Mouse (Mus musculus): ENCODE results near the gene Trpc4.

The Trpc4 gene

DNA sequence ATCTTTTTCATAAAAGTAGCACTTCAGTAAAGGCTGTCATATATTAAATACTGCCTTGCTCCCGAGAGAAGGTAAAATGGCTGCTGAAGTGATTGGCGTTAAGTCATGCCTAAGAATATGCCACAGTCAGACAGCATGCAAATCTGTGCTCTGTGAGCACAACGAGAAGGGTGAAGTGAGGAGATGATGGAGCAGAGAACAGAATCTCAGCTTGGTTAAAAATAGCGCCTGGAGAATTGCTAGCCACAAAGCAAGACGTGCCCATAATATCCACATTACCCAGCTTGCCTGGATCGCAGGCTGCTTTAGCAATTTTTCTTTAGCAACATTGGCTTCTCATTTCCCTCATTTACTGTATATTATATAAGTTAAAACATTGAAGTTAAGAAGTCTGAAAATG, 113.3 kb downstream of the Trpc4 start:
- no peak for DNase-seq

DNA sequence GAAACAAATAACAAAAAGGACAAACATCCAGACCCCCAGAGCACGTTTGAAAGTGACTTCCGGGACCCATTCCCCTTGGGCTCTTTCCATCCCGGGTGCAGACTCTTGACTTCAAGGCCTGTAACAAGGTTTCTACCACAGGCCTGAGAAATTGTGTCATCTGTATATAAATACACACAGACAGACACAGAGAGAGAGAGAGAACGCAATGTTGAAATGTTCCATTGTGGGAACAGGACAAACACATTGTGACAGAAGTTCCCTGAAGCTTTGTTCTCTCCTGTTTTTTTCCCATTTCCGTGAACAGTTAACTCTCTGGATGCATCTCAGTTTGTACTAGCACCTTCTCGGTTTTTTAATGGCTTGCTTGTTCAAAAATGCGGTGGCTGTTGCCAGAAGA, 118.8 kb downstream of the Trpc4 start:
- no peak for DNase-seq

DNA sequence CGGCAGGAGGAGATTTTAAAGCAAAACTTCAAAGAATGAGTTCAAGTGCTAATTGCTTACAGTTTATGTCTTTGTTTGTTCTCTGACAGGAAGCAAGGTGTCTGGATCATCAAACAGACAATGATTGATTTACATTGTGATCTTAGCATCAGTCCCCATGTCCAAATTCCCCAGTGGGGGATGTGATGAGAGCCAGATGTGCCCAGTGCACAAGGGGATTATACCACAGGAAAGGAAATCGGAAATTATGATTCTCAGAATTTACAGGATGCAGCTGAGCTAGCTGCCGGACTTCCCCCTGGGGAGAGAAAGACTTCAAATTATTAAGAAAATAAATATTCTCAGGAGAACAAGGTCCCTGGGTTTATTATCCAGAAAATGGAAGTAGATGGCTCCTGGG, 133.9 kb downstream of the Trpc4 start:
- DNase-seq = no peak

DNA sequence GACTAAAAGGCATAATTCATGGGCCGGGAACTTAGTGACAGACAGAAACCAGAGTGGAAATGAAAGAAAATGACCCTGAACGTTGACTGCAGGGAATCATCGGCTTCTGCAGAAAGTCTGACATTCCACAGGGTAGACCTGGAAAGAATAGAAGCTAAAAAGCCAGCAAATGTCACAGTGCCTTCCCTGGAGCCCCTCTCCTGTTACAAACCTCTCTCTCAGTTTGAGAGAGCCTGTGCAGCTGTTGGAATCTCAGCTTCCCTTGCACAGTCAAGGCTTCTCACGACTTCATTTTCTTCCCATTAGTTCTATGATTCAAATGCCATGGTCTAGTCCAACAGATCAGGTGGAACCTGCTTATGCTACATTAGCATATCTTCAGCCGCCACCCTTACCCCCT, 154.8 kb downstream of the Trpc4 start:
- DNase-seq = no peak

- DNase-seq = no peak
Observed at GRCm38 (mm10) chr3:54314055-54314454, 158.2 kb downstream of the Trpc4 start.

- peak; percentile 38 to 43 for DNase-seq
Observed at GRCm38 (mm10) chr3:54352891-54353652, 197.2 kb downstream of the Trpc4 start.

DNA sequence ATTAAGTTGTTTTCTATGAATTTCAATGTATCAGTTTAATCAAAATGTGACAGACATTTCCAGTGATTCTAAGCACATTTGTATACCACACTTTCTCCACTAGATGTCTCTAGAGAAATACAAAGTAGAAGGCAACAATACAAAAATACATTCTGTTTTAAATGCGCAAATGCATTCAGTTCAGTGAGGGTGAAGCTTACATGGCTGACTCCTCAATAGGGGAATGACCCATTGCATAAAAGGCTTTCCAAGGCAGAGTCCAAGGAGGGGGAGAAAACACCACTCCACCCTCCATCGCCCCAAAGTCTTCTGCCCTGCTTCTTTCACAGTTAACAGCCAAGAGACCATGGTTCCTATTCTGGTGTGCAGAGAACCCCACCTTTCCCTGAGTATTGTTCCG, 201.7 kb downstream of the Trpc4 start:
- DNase-seq = no peak

- no peak for DNase-seq
Observed at GRCm38 (mm10) chr3:54358463-54359189, 202.8 kb downstream of the Trpc4 start.

DNA sequence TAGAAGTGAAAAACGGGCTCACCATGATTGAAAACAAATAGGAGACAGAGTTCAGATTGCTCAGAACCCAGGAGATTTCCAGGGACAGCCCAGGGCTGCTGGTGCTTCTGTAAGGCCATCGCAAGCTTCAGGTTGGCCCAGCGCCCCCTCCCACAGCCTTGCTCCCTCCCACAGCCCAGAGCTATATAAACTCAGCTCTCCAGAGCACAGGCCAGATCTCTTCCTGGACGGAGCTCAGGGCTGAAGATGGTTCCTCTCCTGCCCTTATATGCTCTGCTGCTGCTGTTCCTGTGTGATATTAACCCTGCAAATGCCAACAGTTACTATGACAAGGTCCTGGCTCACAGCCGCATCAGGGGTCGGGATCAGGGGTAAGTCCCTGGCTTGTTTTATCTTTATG, 205.1 kb downstream of the Trpc4 start, which contains the start of gene Postn:
Gene Postn (plus strand): TSS at position 213 of the 400 bp plus-strand sequence.
- no peak for DNase-seq

GRCm38 (mm10) chr3:54361656-54362055, 205.8 kb downstream of the Trpc4 start:
- no peak for DNase-seq
